Mouse (Mus musculus): ENCODE measurements around the gene Oxsm. TPM values are rescaled to one million over a fixed set of nuclear protein-coding genes. Genes with fewer than 3 reads are reported as not detected.

The Oxsm gene
- polyA plus RNA-seq (2015; fragmentation: Nextera tagmentation; extraction: Ambion mirVana): 1.8 and 2.9 TPM in 2 replicates

- Histone ChIP-seq H3K27me3 (replicated peaks; ENCODE audit: control insufficient read depth, insufficient read depth, low read length) (no peaks in the 10 kb centered on the region), H3K4me1 (ENCODE audit: control insufficient read depth, insufficient read depth, low read depth, low read length) (peaks cover 13% of the 10 kb centered on the region), H3K36me3 (ENCODE audit: control insufficient read depth, insufficient read depth, low read length) (no peaks in the 10 kb centered on the region), H3K9ac (ENCODE audit: low read depth, low read length) (peak within 1 kb of the TSS; percentile 95), H3K27ac (ENCODE audit: low read depth, low read length) (peak within 1 kb of the TSS; percentile 87), H3K9me3 (ENCODE audit: control insufficient read depth, low read length) (no peaks in the 10 kb centered on the region), H3K4me3 (ENCODE audit: low read length) (peak within 1 kb of the TSS; percentile 88), H3K4me2 (ENCODE audit: low read length) (peak within 1 kb of the TSS; percentile 65)
- under 1% methylated on average over 58 of the region's 65 CpGs for WGBS
- ATAC-seq: peak; percentile 99
Measured at GRCm38 (mm10) chr14:16249171-16249874, at the start of gene Oxsm, which contains the start of gene Ngly1. TSS of gene Oxsm (minus strand) at chr14:16249808. TSS of gene Ngly1 (plus strand) at chr14:16249280.

- Histone ChIP-seq H3K4me2 (ENCODE audit: low read length) (no peak overlapping the region), H3K4me1 (ENCODE audit: control insufficient read depth, insufficient read depth, low read depth, low read length) (no peaks in the 10 kb centered on the region), H3K9ac (ENCODE audit: low read depth, low read length) (no peak overlapping the region), H3K27me3 (replicated peaks; ENCODE audit: control insufficient read depth, insufficient read depth, low read length) (no peaks in the 10 kb centered on the region), H3K36me3 (ENCODE audit: control insufficient read depth, insufficient read depth, low read length) (peaks cover 3% of the 10 kb centered on the region; the same call in 1 of the 2 replicates), H3K4me3 (ENCODE audit: low read length) (no peak overlapping the region), H3K27ac (ENCODE audit: low read depth, low read length) (no peak overlapping the region), H3K9me3 (ENCODE audit: control insufficient read depth, low read length) (no peaks in the 10 kb centered on the region)
- no peak; the same call in 1 of the 2 replicates for ATAC-seq
- 54% methylated on average over 2 of the region's 2 CpGs for WGBS
Measured at GRCm38 (mm10) chr14:16296816-16297468, 47.3 kb upstream of the Oxsm start.

GRCm38 (mm10) chr14:16293921-16294320, 44.3 kb upstream of the Oxsm start:
- H3K27ac ChIP-seq (ENCODE audit: low read depth, low read length): no peak overlapping the region
- no peak for ATAC-seq
- WGBS: 86% methylated on average over 1 of the region's 1 CpGs
- H3K4me1 ChIP-seq (ENCODE audit: control insufficient read depth, insufficient read depth, low read depth, low read length): no peaks in the 10 kb centered on the region
- no peak overlapping the region for H3K9ac ChIP-seq (ENCODE audit: low read depth, low read length)
- no peaks in the 10 kb centered on the region for H3K9me3 ChIP-seq (ENCODE audit: control insufficient read depth, low read length)
- H3K4me3 ChIP-seq (ENCODE audit: low read length): no peak overlapping the region
- peaks cover 3% of the 10 kb centered on the region; the same call in 1 of the 2 replicates for H3K36me3 ChIP-seq (ENCODE audit: control insufficient read depth, insufficient read depth, low read length)
- no peaks in the 10 kb centered on the region for H3K27me3 ChIP-seq (replicated peaks; ENCODE audit: control insufficient read depth, insufficient read depth, low read length)
- H3K4me2 ChIP-seq (ENCODE audit: low read length): no peak overlapping the region

GRCm38 (mm10) chr14:16293015-16293414, 43.4 kb upstream of the Oxsm start:
- H3K9ac ChIP-seq (ENCODE audit: low read depth, low read length): no peak overlapping the region
- no peaks in the 10 kb centered on the region for H3K27me3 ChIP-seq (replicated peaks; ENCODE audit: control insufficient read depth, insufficient read depth, low read length)
- peaks cover 3% of the 10 kb centered on the region; the same call in 1 of the 2 replicates for H3K36me3 ChIP-seq (ENCODE audit: control insufficient read depth, insufficient read depth, low read length)
- no peak overlapping the region for H3K4me3 ChIP-seq (ENCODE audit: low read length)
- H3K9me3 ChIP-seq (ENCODE audit: control insufficient read depth, low read length): no peaks in the 10 kb centered on the region
- H3K4me1 ChIP-seq (ENCODE audit: control insufficient read depth, insufficient read depth, low read depth, low read length): no peaks in the 10 kb centered on the region
- no peak overlapping the region for H3K4me2 ChIP-seq (ENCODE audit: low read length)
- H3K27ac ChIP-seq (ENCODE audit: low read depth, low read length): no peak overlapping the region
- ATAC-seq: no peak

- peaks cover 3% of the 10 kb centered on the region; the same call in 1 of the 2 replicates for H3K36me3 ChIP-seq (ENCODE audit: control insufficient read depth, insufficient read depth, low read length)
Measured at GRCm38 (mm10) chr14:16292371-16292770, 42.8 kb upstream of the Oxsm start.

GRCm38 (mm10) chr14:16283966-16284365, 34.4 kb upstream of the Oxsm start:
- Histone ChIP-seq H3K9me3 (ENCODE audit: control insufficient read depth, low read length) (no peaks in the 10 kb centered on the region), H3K27ac (ENCODE audit: low read depth, low read length) (no peak overlapping the region), H3K36me3 (ENCODE audit: control insufficient read depth, insufficient read depth, low read length) (peaks cover 6% of the 10 kb centered on the region), H3K27me3 (replicated peaks; ENCODE audit: control insufficient read depth, insufficient read depth, low read length) (no peaks in the 10 kb centered on the region), H3K4me3 (ENCODE audit: low read length) (no peak overlapping the region), H3K4me1 (ENCODE audit: control insufficient read depth, insufficient read depth, low read depth, low read length) (no peaks in the 10 kb centered on the region), H3K4me2 (ENCODE audit: low read length) (no peak overlapping the region), H3K9ac (ENCODE audit: low read depth, low read length) (no peak overlapping the region)
- no peak for ATAC-seq
- 80% methylated on average over 4 of the region's 4 CpGs for WGBS

More at GRCm38 (mm10) chr14:16292371-16292770, 42.8 kb upstream of the Oxsm start:
- no peak overlapping the region for H3K4me2 ChIP-seq (ENCODE audit: low read length)
- no peaks in the 10 kb centered on the region for H3K27me3 ChIP-seq (replicated peaks; ENCODE audit: control insufficient read depth, insufficient read depth, low read length)
- H3K27ac ChIP-seq (ENCODE audit: low read depth, low read length): 0 out of 2 replicates have a peak overlapping the region, but pooled peaks have one; percentile 34
- H3K4me1 ChIP-seq (ENCODE audit: control insufficient read depth, insufficient read depth, low read depth, low read length): no peaks in the 10 kb centered on the region
- H3K9ac ChIP-seq (ENCODE audit: low read depth, low read length): no peak overlapping the region
- 49% methylated on average over 1 of the region's 1 CpGs for WGBS
- ATAC-seq: peak; percentile 48; the same call in 1 of the 2 replicates
- no peak overlapping the region for H3K4me3 ChIP-seq (ENCODE audit: low read length)
- H3K9me3 ChIP-seq (ENCODE audit: control insufficient read depth, low read length): no peaks in the 10 kb centered on the region

- Histone ChIP-seq H3K36me3 (ENCODE audit: control insufficient read depth, insufficient read depth, low read length) (peaks cover 6% of the 10 kb centered on the region), H3K4me2 (ENCODE audit: low read length) (no peak overlapping the region), H3K27me3 (replicated peaks; ENCODE audit: control insufficient read depth, insufficient read depth, low read length) (no peaks in the 10 kb centered on the region), H3K9ac (ENCODE audit: low read depth, low read length) (no peak overlapping the region), H3K4me3 (ENCODE audit: low read length) (no peak overlapping the region), H3K27ac (ENCODE audit: low read depth, low read length) (no peak overlapping the region), H3K9me3 (ENCODE audit: control insufficient read depth, low read length) (no peaks in the 10 kb centered on the region), H3K4me1 (ENCODE audit: control insufficient read depth, insufficient read depth, low read depth, low read length) (no peaks in the 10 kb centered on the region)
- 0 out of 2 replicates have a peak, but pooled peaks have one; percentile 27 for ATAC-seq
- whole genome bisulfite sequencing: 65% methylated on average over 4 of the region's 4 CpGs
Measured at GRCm38 (mm10) chr14:16279196-16279595, 29.6 kb upstream of the Oxsm start.

- no peaks in the 10 kb centered on the region for H3K27me3 ChIP-seq (replicated peaks; ENCODE audit: control insufficient read depth, insufficient read depth, low read length)
- peaks cover 8% of the 10 kb centered on the region; the same call in 1 of the 2 replicates for H3K36me3 ChIP-seq (ENCODE audit: control insufficient read depth, insufficient read depth, low read length)
- WGBS: 95% methylated on average over 3 of the region's 3 CpGs
- no peak overlapping the region for H3K9ac ChIP-seq (ENCODE audit: low read depth, low read length)
- no peaks in the 10 kb centered on the region for H3K9me3 ChIP-seq (ENCODE audit: control insufficient read depth, low read length)
- no peak overlapping the region for H3K4me3 ChIP-seq (ENCODE audit: low read length)
- no peak overlapping the region for H3K4me2 ChIP-seq (ENCODE audit: low read length)
- H3K4me1 ChIP-seq (ENCODE audit: control insufficient read depth, insufficient read depth, low read depth, low read length): no peaks in the 10 kb centered on the region
- H3K27ac ChIP-seq (ENCODE audit: low read depth, low read length): no peak overlapping the region
- ATAC-seq: no peak
Measured at GRCm38 (mm10) chr14:16273677-16274076, 24.1 kb upstream of the Oxsm start.

- no peaks in the 10 kb centered on the region for H3K4me1 ChIP-seq (ENCODE audit: control insufficient read depth, insufficient read depth, low read depth, low read length)
- 97% methylated on average over 2 of the region's 2 CpGs for WGBS
- H3K4me3 ChIP-seq (ENCODE audit: low read length): no peak overlapping the region
- peaks cover 8% of the 10 kb centered on the region; the same call in 1 of the 2 replicates for H3K36me3 ChIP-seq (ENCODE audit: control insufficient read depth, insufficient read depth, low read length)
- no peak for ATAC-seq
- no peak overlapping the region for H3K27ac ChIP-seq (ENCODE audit: low read depth, low read length)
- no peak overlapping the region for H3K9ac ChIP-seq (ENCODE audit: low read depth, low read length)
- H3K4me2 ChIP-seq (ENCODE audit: low read length): no peak overlapping the region
- no peaks in the 10 kb centered on the region for H3K27me3 ChIP-seq (replicated peaks; ENCODE audit: control insufficient read depth, insufficient read depth, low read length)
- no peaks in the 10 kb centered on the region for H3K9me3 ChIP-seq (ENCODE audit: control insufficient read depth, low read length)
Measured at GRCm38 (mm10) chr14:16269776-16270175, 20.2 kb upstream of the Oxsm start.
